Mouse (Mus musculus) natural killer cell, adult 2 months (primary cell): Measurements from ENCODE around the gene St6galnac3.

ENCODE experiments used
- DNase-seq, 2 experiments: peaks; one replicate each; pipeline ENCODE4 v3.0.0; 2022; ENCODE audit warnings: low spot score in 2 of 2

The St6galnac3 gene

DNA sequence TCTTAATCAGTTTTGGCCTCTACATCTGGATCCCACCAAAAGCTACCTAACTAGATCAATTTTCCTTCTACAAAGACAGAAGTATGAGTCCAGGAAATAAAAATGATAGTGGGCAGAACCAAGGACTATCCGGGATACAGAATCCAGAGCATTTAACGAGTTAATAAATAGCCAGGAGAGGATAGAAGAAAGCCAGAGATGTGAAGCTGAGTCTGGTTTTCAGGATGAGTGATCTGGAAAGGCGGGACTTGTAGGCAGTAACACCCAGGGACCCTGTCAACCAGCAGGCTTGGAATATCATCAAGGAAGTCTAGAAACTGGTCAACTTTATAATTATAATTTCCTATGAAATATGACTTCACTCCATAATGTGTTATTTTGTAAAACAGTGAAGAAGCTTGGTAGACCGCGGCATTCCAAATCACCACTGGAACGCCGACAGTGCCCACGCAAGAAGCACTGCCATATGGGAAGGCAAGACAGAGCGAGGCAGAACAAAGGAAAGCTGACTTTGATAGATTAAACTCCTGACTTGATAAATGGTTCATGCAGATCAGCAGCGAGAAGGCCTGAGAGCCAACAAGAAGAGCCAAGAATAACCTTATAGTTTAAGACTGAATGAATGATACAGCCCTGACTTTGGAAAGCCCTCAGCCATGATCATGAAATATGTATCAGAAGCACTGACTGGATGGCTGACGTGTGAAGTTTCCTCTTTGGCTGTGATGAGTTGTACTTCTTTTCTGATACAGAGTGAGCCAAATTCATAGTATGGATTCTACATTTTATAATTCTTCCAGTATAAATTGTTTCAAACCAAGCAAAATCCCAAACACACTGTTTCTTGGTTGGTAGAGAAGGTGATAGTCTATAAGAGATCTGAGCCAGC is 252.1 kb downstream of the St6galnac3 start:
- no peak for DNase-seq

DNA sequence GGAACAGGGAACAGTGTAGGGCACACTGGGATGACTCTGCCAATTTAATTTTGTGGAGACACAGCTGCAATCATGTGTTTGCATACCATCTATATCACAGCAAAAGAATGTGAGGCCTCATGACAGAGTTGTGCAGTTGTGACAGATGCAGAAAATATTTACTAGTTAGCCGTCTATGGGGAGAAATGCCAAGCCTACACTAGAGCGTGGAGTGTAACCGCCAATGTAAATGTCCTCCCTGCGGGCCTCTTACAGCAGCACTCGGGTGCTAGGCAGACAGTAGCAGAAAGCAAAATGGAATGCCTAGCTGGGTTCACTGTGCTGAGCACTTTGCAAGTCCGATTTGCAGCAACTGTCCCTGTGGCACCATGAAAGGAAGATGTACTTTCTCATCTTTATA is 261.1 kb downstream of the St6galnac3 start:
- DNase-seq = no peak

DNA sequence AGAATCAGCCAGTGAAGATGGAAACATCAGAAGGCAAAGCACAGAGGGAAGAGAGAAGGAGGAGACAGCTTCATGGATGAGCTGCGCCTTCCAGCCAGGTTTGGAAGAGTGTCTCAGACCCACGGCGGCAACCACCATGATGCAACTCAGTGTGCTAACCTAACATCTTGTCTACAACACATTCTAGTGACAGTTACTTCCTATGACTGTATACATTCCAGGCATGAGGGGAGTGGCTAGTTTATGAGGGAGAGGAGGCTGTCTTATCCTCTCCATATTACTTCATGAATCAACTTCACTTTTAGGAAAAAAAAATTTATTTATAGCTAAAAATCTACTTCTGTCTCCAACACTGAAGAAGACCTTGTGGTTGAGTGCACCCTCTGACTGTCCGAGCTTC is 264.8 kb downstream of the St6galnac3 start:
- no peak for DNase-seq

GRCm38 (mm10) chr3:153458593-153458992 is 266.4 kb downstream of the St6galnac3 start:
- no peak for DNase-seq

- DNase-seq = no peak
Measured at GRCm38 (mm10) chr3:153457701-153458100, 267.3 kb downstream of the St6galnac3 start.

DNA sequence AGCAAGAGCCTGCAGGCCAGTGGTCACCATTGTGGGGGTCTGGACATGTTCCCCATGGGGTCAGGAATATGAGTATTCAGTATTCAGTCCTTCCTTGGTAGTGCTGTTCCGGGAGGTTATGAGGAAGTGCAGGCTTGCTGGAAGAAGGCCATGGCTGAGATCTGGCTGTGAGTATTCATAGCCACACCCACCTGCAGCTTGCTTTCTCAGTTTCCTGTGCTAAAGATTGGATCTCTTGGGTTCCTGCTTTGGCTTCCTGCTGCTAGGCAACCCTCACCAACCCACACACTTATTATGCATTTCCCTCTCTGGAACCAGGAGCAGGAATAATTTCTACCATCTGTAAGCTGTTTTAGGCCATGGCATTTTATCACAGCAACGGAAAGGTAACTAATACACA is 267.8 kb downstream of the St6galnac3 start:
- DNase-seq = no peak

DNA sequence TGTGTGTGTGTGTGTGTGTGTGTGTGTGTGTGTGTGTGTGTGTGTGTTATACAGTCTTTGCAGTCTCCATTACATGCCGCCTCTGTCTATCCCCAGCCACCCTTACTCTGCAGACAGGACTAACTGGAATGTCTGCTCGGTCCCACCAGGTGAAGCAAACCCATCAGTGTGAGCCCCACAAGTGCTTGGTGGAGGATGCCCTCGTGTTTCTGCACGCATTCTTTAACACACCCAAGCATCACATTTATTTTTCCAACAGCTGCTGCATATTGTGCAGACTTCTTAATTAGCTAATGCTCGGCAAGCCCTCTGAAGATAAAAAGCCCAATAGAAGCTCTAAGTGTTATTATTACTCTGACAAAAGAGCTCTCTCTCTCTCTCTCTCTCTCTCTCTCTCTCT is 268.7 kb downstream of the St6galnac3 start:
- DNase-seq = no peak

DNA sequence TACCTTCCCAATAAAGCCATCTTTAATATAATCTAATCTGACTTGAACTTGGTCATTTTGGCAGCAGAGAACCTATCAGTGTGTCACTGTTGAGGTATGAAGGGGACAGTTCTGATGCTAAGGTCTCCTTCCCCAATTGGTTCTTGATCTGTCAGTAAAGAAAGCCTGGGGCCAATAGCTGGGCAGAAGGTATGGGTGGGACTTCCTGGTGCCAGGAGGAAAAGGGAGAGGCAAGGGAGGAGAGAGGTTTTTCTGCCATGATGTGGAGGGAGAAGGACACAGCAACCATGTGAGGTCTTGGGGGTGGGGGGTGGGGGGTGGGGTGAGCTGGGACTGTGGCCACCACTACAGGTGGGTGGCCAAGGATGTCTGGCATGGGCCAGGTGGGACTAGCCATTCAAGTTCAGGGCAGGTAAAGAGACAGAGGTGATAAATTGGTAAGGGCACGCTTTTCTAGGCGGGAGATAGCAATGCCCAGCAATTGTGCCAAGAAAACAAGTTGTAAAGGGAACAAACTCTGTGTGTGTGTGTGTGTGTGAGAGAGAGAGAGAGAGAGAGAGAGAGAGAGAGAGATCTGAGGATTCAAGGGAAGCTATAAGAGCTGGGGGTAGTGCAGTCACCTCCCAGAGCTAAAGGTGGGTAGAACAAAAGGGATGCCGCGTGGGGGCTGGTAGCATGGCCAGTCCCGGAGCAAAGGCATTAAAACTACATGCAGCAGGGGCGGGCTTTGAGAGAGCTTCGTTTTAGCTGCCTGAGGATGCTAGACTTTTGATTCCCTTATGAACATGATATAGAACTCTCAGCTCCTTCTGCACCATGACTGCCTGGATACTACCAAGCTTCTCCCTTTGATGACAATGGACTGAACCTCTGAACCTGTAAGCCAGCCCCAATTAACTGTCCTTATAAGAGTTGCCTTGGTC is 271.6 kb downstream of the St6galnac3 start:
- no peak for DNase-seq

- no peak for DNase-seq
Measured at GRCm38 (mm10) chr3:153452299-153452996, 272.5 kb downstream of the St6galnac3 start.

GRCm38 (mm10) chr3:153441329-153441728 is 283.6 kb downstream of the St6galnac3 start:
- no peak for DNase-seq

DNA sequence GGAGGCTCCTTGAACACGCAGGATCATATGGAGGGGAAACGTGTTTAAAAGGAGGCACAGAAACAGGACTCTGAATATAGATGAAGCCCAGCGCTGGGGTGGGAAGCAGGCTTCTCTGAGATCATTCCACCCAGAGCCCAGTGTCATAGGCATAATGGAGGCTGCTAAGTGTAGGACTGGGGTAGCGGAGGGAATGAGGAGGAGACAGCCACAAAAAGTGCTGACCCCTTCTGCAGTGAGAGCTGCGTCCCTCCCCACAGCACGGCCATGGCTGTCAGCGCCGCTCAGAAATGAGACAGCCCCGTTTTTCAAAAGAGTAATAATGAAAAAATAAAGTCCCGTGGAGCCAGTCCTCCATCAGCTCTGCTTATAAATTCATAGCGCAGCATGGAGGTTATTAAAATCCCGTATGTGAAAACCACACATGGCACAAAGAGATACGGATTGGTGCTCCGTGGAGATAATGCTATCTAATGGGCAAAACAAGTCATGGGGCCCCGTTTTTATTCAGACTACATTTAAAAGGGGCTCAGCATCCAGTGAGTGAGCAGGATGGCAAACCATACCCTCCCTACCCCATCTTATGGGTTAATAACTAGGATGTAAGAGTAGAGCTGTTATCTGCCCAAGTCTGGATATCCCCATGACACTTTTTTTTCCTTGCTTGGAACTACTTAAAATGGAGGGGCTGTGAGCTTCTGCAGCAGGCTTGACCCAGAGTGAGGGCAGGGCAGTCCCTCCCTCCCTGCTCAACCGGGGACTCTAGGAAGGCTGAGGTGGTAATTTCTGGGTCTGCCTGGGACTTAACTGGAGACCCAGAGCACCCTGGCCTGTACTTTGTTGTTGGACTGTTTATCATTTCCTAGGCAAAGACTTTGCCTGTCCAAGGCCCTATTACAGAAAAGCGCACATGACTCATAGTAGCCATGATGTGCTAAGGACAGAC is 288.6 kb downstream of the St6galnac3 start:
- DNase-seq = no peak

DNA sequence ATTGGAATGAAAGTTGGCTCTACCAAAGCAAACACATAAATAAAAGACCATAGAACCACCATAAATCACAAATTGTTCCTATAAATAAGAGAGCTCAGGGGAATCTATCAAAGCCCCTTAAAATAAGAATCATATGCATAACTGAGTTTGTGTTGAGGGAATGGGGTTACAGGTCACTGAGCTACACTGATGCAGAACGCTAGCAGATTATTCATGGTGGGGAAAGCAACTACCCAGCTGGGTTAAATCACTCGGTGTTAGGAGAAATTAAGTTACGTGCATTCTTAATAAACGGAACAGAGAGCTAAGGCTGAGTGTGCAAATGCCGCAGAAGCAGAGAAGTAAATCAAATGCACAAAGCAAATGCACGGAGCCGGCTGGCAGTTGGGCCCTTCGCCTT is 292.0 kb downstream of the St6galnac3 start:
- DNase-seq = no peak

- no peak for DNase-seq
Measured at GRCm38 (mm10) chr3:153432053-153432816, 292.7 kb downstream of the St6galnac3 start.

DNA sequence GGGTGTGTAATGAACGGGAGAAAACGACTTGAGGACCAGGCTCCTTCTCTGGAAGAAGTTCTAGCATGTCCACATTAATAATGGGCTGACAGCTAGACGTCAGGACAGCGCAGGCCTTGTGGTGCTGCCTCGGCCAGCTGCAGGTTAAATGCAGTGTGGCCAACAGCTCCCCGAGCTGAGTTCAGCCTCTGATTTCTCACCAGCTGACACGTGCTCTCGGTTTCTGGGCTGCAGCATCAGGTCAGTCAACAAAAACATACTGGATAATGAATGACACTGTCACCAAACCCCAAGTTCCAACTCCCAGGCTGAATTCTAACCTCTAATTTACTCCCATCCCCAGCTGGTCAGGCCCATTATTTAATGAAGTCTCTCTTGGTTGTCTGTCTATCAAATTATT is 295.1 kb downstream of the St6galnac3 start:
- no peak for DNase-seq

GRCm38 (mm10) chr3:153421918-153422290 is 303.1 kb downstream of the St6galnac3 start:
- DNase-seq = no peak

DNA sequence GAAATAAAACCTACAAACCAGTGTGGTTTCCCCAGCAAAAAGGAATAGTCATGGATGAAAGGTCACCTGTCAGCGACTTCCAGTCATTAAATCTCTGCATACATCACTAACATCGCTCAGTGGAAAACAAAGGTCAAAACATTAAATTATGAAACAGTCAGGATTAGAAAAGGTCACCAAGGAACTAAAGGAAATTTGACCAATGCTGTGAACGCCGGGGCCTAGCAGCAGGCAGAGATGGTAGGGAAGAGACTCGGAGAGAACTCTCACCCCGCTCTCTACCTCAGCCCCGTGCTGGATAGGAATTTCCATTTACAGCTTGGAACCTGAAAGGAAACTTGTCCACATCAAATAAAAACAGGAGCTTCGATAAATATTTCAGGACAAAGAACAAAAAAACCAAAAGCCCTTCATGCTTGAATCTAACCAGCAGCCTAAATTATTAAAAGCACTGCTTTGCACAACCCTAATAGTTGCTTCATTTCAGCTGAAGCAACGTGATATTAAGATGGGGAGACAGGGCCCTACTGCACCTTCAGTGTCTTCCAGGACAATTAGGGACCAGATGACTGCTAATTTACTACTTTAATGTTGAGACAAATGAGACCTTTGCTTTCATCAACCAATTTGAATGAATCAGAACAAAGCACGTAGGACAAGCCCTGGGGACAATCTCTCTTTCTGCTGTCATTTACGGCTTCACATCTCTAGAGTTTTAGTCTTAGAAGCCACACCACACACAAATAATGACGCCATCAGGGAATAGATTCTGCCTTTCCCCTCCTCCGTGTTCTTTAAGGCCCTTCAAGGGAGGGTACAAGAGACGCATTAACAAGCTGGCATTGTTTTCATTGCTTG is 303.7 kb downstream of the St6galnac3 start:
- no peak for DNase-seq

DNA sequence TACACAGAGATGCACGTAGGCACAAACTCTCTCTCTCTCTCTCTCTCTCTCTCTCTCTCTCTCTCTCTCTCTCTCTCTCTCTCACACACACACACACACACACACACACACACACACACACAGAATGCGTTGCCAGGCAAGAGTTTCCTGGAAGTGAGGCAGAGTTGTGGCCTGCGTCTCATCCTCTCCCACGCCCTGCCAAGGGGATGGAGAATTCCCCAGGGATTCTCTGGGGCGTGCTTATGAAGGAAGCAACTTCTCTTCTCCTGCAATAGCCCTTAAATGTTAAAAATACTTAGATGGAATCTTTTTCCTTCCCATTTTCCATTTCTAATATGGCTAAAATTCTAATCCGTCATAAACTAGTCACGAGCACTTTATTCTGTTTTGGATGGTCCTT is 305.6 kb downstream of the St6galnac3 start:
- no peak for DNase-seq

- no peak for DNase-seq
Measured at GRCm38 (mm10) chr3:153417001-153417400, 308.0 kb downstream of the St6galnac3 start.

DNA sequence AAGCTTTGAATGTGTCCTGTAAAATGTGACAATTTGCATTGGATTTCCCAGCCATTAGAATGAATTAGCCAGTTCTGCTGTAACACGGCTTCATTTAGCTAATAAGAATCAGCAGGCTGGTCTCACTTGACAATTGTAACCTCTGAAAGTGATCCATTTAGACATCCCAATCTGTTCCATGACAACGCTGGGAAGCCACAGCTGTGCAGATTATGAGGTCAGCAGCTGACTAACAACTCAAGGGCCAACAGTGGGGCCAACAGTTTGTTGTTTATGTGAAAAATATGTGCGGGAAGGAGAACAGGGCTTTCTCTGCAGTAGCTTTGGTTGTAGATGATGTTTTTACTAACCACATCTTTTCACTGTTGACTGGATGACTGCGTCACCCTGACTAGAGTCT is 308.6 kb downstream of the St6galnac3 start:
- no peak for DNase-seq
